Mouse (Mus musculus) liver (tissue): ENCODE data around the gene Adamts12.

Experiments
- DNase-seq: peaks from one replicate; pipeline ENCODE4 v3.0.0-alpha.2; 2020; ENCODE audit warnings: mixed read lengths

Gene Adamts12

DNA sequence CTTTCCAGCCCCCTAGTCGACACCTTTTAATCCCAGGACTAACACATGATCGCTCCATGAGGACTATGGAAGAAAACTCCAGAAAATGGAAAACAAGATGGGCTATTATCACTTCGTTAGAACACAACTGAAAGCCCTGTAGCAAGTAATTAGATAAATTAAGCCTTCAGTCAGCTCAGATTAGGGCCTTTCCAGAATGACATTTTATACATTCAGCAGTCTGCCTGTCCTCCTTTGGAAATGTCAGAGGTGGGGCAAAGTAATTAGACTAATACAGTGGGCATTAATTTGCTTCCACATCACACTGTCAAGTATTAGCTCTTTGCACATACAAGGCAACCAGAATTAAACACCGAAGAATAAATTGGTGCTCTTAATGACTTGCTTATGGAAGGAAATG, 233.4 kb downstream of the Adamts12 start:
- DNase-seq, result no peak

DNA sequence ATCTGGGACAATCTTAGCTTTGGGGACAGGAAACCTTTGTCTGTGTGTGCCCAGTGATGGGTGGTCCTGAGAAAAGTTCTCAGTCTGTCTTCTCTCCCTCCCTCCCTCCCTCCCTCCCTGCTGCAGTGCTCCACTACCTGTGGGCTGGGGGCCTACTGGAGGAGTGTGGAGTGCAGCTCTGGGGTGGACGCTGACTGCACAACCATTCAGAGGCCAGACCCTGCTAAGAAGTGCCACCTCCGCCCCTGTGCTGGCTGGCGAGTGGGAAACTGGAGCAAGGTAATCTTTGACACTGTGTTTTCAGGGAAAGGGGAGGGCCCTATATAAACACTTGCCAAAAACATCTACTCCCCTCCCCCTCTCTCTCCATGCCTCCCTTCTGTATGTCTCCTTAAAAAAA, 252.5 kb downstream of the Adamts12 start:
- DNase-seq, result no peak

DNA sequence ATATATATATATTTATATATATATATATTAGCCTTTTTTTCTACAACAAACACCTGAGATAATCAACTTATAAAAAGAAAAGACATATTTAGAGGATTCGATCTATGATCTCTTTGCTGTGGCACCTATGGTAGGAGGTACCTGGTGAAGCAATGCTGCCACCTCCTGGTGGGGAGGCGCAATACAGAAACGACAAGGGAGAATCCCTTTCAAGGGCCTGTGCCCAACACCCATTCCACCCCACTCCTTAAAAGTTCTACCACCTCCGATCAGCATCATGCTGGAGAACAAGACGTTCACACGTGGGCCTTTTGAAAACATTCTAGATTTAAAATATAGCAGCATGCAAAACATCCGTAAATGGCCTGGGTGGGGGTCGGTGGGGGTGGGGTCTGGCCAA, 255.9 kb downstream of the Adamts12 start:
- DNase-seq, result peak; percentile 58

DNA sequence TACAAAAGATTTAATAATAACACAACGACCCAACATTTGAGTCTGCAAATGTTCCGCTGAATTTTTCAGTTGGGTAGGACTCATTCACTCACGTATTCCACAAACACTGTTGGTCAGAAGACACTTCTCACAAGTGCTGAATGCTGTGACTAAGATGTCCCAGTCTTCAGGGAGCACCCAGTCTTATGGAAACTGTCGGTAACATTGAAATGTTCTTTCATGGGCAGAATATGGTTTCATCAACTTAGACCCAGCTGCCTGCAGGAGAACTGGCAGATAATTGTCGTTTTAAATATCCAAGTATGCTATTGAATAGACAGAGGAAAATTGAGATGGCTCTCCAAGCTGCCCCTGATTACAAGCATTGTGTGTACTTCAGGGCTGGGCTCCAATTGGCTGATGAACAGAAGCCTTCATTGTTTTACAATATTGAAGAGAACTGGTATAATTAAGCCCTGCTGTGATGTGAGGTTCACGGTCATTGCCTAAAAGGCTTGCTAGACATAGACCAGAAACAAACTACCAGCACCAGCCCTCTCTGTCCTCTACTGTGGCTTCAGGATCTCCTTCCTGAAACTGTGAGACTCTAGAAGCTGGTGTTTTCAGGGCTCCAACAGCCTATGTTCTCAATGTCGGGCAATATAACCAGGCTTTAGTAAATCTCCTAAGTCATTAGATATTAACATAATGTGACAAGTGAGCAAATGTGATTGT, 275.0 kb downstream of the Adamts12 start:
- DNase-seq, result no peak

DNA sequence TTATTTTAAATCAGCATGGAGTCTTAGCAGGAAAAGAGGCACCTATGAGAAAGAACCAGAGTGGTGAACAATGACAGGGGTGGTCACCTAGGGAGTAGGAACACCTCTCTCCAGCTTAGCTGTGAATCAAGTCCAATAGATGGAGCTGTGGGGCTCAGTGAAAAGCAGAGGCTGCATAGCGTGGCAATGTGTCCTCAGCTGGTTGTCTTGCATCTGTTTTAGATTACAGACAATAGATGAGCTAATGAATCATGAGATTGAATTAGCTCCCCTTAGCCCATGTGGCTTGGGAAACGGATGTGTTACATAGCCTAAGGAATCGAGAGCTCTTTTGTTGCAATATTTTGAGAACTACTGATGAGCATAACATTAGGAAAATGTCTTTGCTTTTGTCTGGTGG, 291.3 kb downstream of the Adamts12 start:
- no peak for DNase-seq

DNA sequence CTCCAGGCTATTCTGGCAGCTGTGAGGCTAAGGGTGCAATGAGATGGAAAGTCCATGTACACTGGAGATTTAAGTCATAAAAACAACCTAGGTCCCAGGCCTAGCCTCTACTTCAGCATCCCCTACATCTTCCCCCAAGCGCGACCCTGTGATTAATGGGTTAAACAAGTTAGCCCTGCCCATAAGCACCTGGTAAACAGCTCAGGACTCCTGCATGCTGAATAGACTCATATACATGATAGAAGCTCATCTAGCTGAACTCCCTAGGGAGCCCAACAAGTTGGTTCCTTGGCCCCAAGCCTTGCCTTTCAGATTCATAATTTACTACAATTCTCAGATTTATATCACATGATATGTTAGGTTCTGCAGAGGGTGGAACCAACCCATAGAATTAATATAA, 292.9 kb downstream of the Adamts12 start:
- DNase-seq, result no peak

DNA sequence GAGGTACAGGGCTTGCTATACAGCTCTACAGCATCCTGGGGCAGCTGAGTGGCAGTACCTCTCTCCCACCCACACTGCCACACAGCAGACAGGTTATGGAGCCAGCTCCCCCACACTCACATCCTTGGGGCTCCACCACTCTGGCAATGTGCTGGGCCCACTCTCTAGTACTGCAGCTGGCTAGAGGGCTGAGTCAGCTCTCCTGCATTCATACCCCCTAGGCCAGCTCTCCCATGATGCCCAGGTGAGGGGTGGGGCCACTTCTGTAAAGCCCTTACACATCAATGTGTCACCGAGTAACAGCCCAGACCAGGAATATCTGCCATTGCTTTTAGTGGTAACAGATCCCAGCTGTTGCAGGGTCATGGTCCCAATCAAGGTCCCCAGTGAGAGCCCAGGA, 296.3 kb downstream of the Adamts12 start:
- DNase-seq, result no peak

DNA sequence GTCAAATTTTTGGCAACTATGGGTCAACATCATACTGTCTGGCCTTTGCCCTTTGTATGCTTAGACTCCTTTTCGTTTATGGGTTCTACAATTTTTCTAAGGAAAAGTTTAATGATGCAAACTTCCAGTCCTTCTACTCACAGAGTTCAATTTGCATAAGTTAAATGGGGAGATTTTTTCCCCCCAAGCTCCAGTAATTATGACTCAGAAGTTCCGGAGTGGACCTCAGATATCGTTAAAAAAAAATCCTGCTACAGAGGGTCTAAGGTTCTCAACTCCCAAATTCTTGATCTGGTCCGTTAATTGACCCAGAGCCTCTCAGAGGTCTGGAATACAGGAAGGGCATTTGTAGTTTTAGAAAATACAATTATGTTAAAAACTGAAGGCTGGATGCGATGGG, 297.2 kb downstream of the Adamts12 start:
- no peak for DNase-seq

DNA sequence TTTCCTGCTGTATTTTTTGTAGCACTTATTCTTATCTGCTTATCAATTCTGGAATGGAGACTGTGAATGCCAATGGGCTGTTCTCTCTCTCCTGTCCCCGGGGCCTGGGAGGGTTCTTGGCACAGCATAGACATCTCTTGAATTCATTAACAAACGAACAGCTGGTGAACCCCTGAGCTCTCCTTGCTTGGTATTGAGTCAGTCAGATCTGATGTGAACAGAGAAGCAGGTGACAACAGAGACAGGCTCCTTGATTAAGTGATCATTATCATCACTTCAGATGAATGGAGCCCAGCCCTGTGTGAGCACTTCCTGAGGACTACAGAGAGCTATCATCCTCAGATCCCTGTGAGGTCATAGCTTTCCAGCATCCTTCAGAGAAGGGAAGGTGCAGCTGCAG, 299.5 kb downstream of the Adamts12 start:
- no peak for DNase-seq

DNA sequence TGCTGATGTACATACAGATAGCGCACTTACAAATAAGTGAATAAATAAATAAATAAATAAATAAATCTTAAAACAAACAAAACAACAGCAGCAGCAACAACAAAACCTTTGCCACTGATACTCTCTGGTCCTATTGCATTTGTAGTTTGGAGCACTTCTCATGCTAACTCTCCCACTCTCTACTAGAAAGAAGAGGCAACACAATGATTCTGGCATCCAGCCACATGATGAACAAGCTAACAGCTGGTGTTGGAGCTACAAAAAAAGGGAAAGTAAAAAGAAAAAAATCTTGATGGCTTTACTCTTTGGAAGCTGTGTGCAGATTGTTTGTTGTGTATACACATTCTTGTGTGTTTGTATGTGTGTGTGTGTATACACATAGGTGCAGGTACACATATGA, 300.2 kb downstream of the Adamts12 start:
- no peak for DNase-seq

DNA sequence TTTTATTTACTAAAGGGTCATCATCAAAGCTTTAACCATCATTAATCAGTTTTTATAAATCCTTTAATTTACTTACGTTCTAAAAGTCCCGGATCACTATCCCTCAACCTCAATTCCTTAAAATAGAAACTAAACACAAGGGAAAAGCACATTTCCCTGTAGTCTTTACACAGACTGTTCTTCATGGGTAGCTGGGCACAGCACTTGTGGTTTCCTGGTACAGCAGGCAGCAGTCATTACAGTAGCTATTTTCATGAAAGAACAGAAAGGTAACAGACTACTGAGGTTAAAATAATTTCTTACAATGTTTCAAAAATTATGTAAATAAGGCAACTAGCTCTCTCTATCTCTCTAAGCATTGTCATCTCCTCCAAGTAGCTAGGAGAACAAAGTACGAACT, 305.0 kb downstream of the Adamts12 start:
- DNase-seq, result no peak

DNA sequence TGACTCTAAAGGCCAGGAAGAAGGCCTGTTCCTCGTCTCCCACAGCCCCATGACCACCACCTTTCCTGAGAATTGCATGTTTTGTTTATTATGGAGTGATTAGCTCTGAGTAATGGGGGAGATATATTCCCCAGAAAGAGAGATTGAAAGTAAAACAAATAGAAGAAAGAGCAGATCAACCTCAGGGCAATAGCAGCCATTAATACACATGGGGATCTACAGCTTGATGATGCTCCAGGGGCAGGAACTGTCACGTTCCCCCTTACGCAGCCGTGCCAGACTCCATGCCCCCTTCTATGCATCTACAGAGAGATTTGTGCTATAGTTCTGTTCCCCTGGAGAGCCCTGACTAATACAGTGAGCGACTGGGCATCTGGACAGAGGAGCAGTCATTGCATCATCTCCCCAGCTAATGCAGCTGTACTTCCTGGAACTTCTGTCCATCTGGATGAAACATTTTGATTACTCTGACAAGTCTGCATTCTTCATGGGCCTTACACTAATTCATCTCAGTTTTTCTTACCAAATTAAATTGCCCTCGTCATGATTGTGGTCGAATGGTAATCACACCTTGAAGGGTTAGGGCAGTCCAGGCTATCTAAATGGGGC, 306.0 kb downstream of the Adamts12 start:
- no peak for DNase-seq

DNA sequence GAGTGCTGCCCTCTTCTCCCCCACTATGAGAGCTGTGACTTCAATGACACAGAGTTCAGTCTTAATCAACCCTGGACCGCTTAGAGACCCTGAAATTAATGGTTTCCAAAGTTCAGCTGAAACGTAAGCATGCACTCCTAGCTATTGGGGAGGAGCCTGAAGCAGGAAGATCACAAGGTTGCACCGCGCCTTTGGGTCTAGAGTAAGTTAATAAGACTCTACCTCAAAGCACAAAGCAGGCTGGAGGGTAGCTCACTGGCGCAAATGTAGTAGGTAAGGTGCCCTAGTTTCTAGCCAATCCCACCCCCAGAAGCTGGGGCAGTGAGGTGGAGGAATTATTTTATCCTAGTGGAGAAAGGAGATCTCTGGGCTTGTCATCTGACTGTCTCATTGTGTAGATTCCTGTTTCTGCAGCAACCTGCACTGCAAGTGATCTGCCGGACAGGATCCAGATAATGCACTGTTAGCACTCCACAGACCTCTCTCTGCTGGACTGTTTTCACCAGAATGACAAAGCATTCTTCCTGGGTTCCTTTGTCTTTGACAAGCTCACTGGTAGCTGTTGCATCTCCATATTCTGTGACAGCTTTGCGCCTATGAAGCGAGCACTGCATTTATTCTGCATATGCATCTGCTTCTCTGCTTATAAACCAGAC, 315.0 kb downstream of the Adamts12 start:
- no peak for DNase-seq

DNA sequence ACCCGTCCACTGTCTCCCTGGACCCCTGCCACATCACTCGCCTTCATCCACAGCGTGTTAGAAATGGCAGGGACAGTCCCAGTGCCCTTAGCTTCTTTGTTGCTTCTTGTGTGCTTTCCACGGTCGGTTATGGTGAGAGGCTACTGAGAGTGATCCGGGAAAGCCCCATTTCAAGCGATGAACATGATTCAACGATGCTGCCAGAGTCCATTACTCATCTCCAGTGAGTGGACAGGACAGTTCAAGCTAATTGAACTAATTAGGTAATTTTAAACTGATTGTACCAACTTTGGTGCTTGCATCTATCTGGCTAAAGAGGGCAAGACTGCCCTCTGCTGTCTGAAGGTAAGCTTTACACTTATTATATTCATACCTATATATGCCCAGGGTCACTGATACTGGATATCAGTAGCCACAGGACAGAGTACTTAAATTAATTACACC, 315.5 kb downstream of the Adamts12 start:
- DNase-seq, result no peak

DNA sequence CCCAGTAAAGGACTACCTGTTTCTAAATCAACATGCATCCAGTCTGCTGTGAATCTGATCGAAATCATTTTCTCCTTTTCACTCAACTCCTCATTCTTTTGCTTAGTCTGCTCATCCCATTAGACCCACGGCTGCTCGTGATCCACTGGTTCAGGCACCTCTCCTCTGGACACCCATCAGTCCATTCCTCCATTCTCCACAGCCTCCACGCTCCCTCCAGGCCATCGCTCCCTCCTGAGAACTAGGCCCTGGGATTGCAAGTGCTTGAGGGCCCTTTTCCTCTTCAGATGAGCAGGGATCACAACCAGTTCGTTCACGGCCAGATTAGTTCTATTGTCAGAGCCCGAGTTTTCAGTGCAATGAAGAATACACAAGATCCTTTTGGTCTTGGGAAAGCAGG, 316.0 kb downstream of the Adamts12 start:
- DNase-seq, result no peak

DNA sequence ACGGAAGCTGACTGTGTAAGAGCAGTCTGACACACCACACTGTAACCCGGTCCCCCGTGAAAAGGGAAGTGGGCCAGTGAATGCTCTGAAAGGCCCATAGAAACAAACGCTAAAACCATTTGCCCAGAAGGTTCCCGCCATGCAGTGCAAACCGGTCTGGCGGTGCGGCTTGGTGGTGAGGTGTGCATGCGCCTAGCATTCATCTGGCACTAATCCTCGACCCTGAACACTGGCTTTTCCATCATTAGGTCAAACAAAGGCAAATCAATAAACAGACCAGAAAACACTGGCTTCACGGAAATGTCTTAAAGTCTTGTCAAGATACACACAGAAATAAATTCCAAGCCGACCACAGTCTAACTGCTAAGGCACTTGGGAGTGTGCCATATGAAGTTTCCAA, 318.0 kb downstream of the Adamts12 start:
- no peak for DNase-seq

DNA sequence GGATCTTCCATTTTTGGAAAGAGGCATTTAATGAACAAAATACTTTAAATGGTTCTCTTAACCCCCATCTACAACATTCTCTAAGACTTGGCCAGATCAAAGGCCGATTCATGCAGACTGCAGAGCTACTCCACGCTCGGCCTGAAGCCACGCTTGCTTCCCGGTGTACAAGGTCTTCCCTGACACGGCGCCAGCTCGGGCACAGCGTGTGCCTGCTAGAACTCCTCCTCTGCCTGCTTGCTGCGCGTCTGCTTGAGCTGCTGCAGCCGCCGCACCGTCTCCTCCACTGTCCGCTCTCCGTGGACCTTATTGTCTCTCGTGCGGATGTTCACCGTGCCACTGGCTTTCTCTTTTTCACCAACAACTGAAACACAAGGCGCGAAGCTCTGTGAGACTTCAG, 319.2 kb downstream of the Adamts12 start:
- DNase-seq, result no peak

DNA sequence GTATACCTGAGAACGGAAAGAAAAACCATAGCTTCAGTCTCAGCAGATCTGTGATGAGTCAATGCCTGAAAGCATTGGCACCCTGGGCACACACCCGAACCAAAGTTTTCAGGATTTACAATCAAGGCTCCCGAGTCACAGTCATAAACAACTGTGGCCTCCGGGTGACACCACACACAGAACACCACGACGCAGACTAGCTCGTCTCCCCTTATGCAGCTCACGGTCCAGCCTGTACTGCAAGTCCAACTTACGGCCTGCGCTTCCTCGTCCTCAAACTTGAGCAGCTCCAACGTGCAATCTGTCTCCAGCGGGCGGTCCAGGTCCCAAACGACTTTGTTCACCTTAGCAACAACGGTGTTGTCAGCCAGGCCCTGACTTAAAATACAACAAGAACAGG, 328.3 kb downstream of the Adamts12 start:
- DNase-seq, result no peak

DNA sequence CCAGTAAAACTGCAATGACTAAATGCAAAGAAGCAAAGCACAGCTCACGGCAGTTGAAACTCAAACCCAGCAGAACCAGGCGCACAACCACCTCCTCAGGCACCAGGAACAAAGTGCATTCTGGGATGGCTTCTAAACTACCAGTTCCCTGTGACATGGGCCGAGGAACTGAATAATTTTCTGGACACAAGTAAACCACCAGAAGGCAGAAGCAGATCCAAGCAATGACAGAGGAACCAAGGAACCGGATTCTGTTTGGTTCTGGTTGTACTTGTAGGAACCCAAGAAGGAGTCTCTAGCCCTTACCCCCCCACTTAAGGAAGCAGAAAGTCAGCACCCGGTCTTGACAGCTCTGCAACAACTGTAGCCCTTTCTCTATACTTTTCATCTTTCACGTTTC, 331.8 kb downstream of the Adamts12 start:
- no peak for DNase-seq
